Mouse (Mus musculus): ENCODE data around the gene Pkn1.

Pkn1 gene

GRCm38 (mm10) chr8:83654725-83655124 lies 44.3 kb downstream of the Pkn1 start:
- DNase-seq (ENCODE audit: low spot score in 2 of 2) = no peak

GRCm38 (mm10) chr8:83653662-83654017 lies 45.3 kb downstream of the Pkn1 start:
- DNase-seq (ENCODE audit: low spot score in 2 of 2) = no peak

GRCm38 (mm10) chr8:83652744-83653661 lies 46.0 kb downstream of the Pkn1 start:
- peak; percentile 53 to 70 for DNase-seq (ENCODE audit: low spot score in 2 of 2)

GRCm38 (mm10) chr8:83652030-83652743 lies 46.8 kb downstream of the Pkn1 start, which contains the start of gene Gipc1:
Gene Gipc1, plus strand, starts transcription at chr8:83652677.
- DNase-seq (ENCODE audit: low spot score in 2 of 2) = peak; percentile 91 to 96

GRCm38 (mm10) chr8:83649699-83650098 lies 49.3 kb downstream of the Pkn1 start:
- no peak for DNase-seq (ENCODE audit: low spot score in 2 of 2)

- no peak for DNase-seq (ENCODE audit: low spot score in 2 of 2)
Measured at GRCm38 (mm10) chr8:83648031-83648430, 50.9 kb downstream of the Pkn1 start.

- no peak for DNase-seq (ENCODE audit: low spot score in 2 of 2)
Measured at GRCm38 (mm10) chr8:83647511-83647910, 51.5 kb downstream of the Pkn1 start.

GRCm38 (mm10) chr8:83639649-83640048 lies 59.3 kb downstream of the Pkn1 start:
- no peak for DNase-seq (ENCODE audit: low spot score in 2 of 2)

GRCm38 (mm10) chr8:83638856-83639255 lies 60.1 kb downstream of the Pkn1 start:
- no peak for DNase-seq (ENCODE audit: low spot score in 2 of 2)

- DNase-seq (ENCODE audit: low spot score in 2 of 2) = no peak
Measured at GRCm38 (mm10) chr8:83632083-83632707, 66.8 kb downstream of the Pkn1 start.

- DNase-seq (ENCODE audit: low spot score in 2 of 2) = no peak
Measured at GRCm38 (mm10) chr8:83625676-83626299, 73.2 kb downstream of the Pkn1 start.

- DNase-seq (ENCODE audit: low spot score in 2 of 2) = no peak
Measured at GRCm38 (mm10) chr8:83624739-83625138, 74.2 kb downstream of the Pkn1 start.

GRCm38 (mm10) chr8:83623549-83623948 lies 75.4 kb downstream of the Pkn1 start:
- DNase-seq (ENCODE audit: low spot score in 2 of 2) = no peak

GRCm38 (mm10) chr8:83622389-83622989 lies 76.5 kb downstream of the Pkn1 start:
- peak; percentile 83 to 89 for DNase-seq (ENCODE audit: low spot score in 2 of 2)

- DNase-seq (ENCODE audit: low spot score in 2 of 2) = no peak
Measured at GRCm38 (mm10) chr8:83621691-83622388, 77.1 kb downstream of the Pkn1 start.

- DNase-seq (ENCODE audit: low spot score in 2 of 2) = peak; percentile 60 to 63
Measured at GRCm38 (mm10) chr8:83619568-83620285, 79.3 kb downstream of the Pkn1 start.

- no peak for DNase-seq (ENCODE audit: low spot score in 2 of 2)
Measured at GRCm38 (mm10) chr8:83618566-83618965, 80.4 kb downstream of the Pkn1 start.

- no peak for DNase-seq (ENCODE audit: low spot score in 2 of 2)
Measured at GRCm38 (mm10) chr8:83617111-83617510, 81.9 kb downstream of the Pkn1 start.

- DNase-seq (ENCODE audit: low spot score in 2 of 2) = no peak
Measured at GRCm38 (mm10) chr8:83616625-83617024, 82.4 kb downstream of the Pkn1 start.

All from urinary bladder, postnatal 36 days (tissue).